Mouse (Mus musculus) heart, embryonic 11.5 days (tissue): Measurements from ENCODE around the gene Ciao2a. TPM values are rescaled to one million over a fixed set of nuclear protein-coding genes. Genes with fewer than 3 reads are reported as not detected.

Experiments used
- ATAC-seq: fragments of 200-750 bp; cut with Nextera tagmentation; replicated peaks from 2 replicates; pipeline ENCODE4 v1.8.0; 2017; ENCODE audit warnings: moderate library complexity; ENCODE audit not compliant: insufficient number of reproducible peaks, low FRiP score, low TSS enrichment
- H3K27ac ChIP-seq: fragments of 300-500 bp; sonication (generic); 2 replicates; pipeline ENCODE4 v1.5.1; 2014; ENCODE audit warnings: mild to moderate bottlenecking, low read depth, low read length
- H3K27me3 ChIP-seq: fragments of 300-500 bp; sonication (generic); 2 replicates; pipeline ENCODE4 v1.6.1; 2014; ENCODE audit warnings: mild to moderate bottlenecking, low read length, mixed read lengths; ENCODE audit not compliant: control insufficient read depth, insufficient read depth
- H3K36me3 ChIP-seq: fragments of 300-500 bp; sonication (generic); 2 replicates; pipeline ENCODE4 v1.6.1; 2014; ENCODE audit warnings: mild to moderate bottlenecking, low read length, moderate library complexity, mixed read lengths; ENCODE audit not compliant: control insufficient read depth, insufficient read depth
- H3K4me1 ChIP-seq: fragments of 300-500 bp; sonication (generic); 2 replicates; pipeline ENCODE4 v1.6.1; 2014; ENCODE audit warnings: low read length; ENCODE audit not compliant: control insufficient read depth, insufficient read depth
- H3K4me2 ChIP-seq: fragments of 300-500 bp; sonication (generic); 2 replicates; pipeline ENCODE4 v1.6.1; 2014; ENCODE audit warnings: mild to moderate bottlenecking, moderate library complexity
- H3K4me3 ChIP-seq: fragments of 300-500 bp; sonication (generic); 2 replicates; pipeline ENCODE4 v1.5.1; 2014; ENCODE audit warnings: low read depth, low read length
- H3K9ac ChIP-seq: fragments of 300-500 bp; sonication (generic); 2 replicates; pipeline ENCODE4 v1.6.1; 2014; ENCODE audit warnings: mild to moderate bottlenecking, low read depth, low read length, moderate library complexity
- H3K9me3 ChIP-seq: fragments of 300-500 bp; sonication (generic); replicated peaks from 2 replicates; pipeline ENCODE4 v1.6.1; 2016; ENCODE audit warnings: low read length; ENCODE audit not compliant: control insufficient read depth
- WGBS: fragments of 180-500 bp; shearing (Covaris S2); extraction: QIAGEN DNeasy Blood & Tissue Kit; methylation state at CpG from one replicate; pipeline ENCODE4 v1.1.7; 2014; ENCODE audit not compliant: insufficient replicate concordance; 5-methylcytosine and 5-hydroxymethylcytosine counted together
- polyA plus RNA-seq: library from polyadenylated mRNA; unstranded; fragments of >200 nt; fragmentation: Nextera tagmentation; extraction: Ambion mirVana; gene quantifications from 2 replicates; pipeline ENCODE4 v1.2.1, GENCODE M21; 2014

The Ciao2a gene
- polyA plus RNA-seq, 1 experiment from 2014 or later, result 178 TPM

GRCm38 (mm10) chr9:66090593-66091244 is 35.7 kb upstream of the Ciao2a start:
- H3K36me3 ChIP-seq, result peaks cover 37% of the 10 kb centered on the region
- peaks cover 18% of the 10 kb centered on the region for H3K4me1 ChIP-seq
- no peak overlapping the region for H3K27ac ChIP-seq
- no peak overlapping the region for H3K9ac ChIP-seq
- WGBS, result 91% methylated on average over 13 of the region's 13 CpGs
- H3K4me2 ChIP-seq, result no peak overlapping the region
- H3K4me3 ChIP-seq, result no peak overlapping the region
- H3K9me3 ChIP-seq, result no peaks in the 10 kb centered on the region
- H3K27me3 ChIP-seq, result no peaks in the 10 kb centered on the region
- ATAC-seq, result 0 out of 2 replicates have a peak, but pooled peaks have one; percentile 26

GRCm38 (mm10) chr9:66091327-66092231 is 34.8 kb upstream of the Ciao2a start:
- WGBS, result 73% methylated on average over 6 of the region's 6 CpGs
- Histone ChIP-seq H3K36me3 (peaks cover 42% of the 10 kb centered on the region), H3K27ac (no peak overlapping the region), H3K4me2 (no peak overlapping the region), H3K4me3 (no peak overlapping the region), H3K9me3 (no peaks in the 10 kb centered on the region), H3K4me1 (peaks cover 18% of the 10 kb centered on the region), H3K9ac (no peak overlapping the region), H3K27me3 (no peaks in the 10 kb centered on the region)
- no peak for ATAC-seq

- H3K36me3 ChIP-seq, result peaks cover 34% of the 10 kb centered on the region
- no peak overlapping the region for H3K4me2 ChIP-seq
- no peak for ATAC-seq
- H3K9me3 ChIP-seq, result no peaks in the 10 kb centered on the region
- H3K27me3 ChIP-seq, result no peaks in the 10 kb centered on the region
- WGBS, result 54% methylated on average over 2 of the region's 2 CpGs
- no peak overlapping the region for H3K27ac ChIP-seq
- no peak overlapping the region for H3K9ac ChIP-seq
- H3K4me1 ChIP-seq, result peaks cover 18% of the 10 kb centered on the region
- H3K4me3 ChIP-seq, result no peak overlapping the region
Measured at GRCm38 (mm10) chr9:66092664-66093063, 33.7 kb upstream of the Ciao2a start.

- Histone ChIP-seq H3K4me3 (no peak overlapping the region), H3K36me3 (peaks cover 15% of the 10 kb centered on the region), H3K9ac (no peak overlapping the region), H3K27me3 (no peaks in the 10 kb centered on the region), H3K4me2 (no peak overlapping the region), H3K27ac (no peak overlapping the region), H3K4me1 (no peaks in the 10 kb centered on the region), H3K9me3 (no peaks in the 10 kb centered on the region)
- 80% methylated on average over 8 of the region's 8 CpGs for WGBS
- no peak for ATAC-seq
Measured at GRCm38 (mm10) chr9:66101577-66101976, 24.8 kb upstream of the Ciao2a start.

- H3K36me3 ChIP-seq, result peaks cover 15% of the 10 kb centered on the region
- no peaks in the 10 kb centered on the region for H3K27me3 ChIP-seq
- no peak for ATAC-seq
- H3K4me3 ChIP-seq, result no peak overlapping the region
- no peaks in the 10 kb centered on the region for H3K4me1 ChIP-seq
- no peak overlapping the region for H3K27ac ChIP-seq
- WGBS, result 92% methylated on average over 6 of the region's 6 CpGs
- H3K9me3 ChIP-seq, result no peaks in the 10 kb centered on the region
- no peak overlapping the region for H3K4me2 ChIP-seq
- no peak overlapping the region for H3K9ac ChIP-seq
Measured at GRCm38 (mm10) chr9:66102668-66103067, 23.7 kb upstream of the Ciao2a start.

GRCm38 (mm10) chr9:66104601-66105000 is 21.8 kb upstream of the Ciao2a start:
- Histone ChIP-seq H3K4me1 (no peaks in the 10 kb centered on the region), H3K4me2 (no peak overlapping the region), H3K27me3 (no peaks in the 10 kb centered on the region), H3K4me3 (no peak overlapping the region), H3K9me3 (no peaks in the 10 kb centered on the region), H3K36me3 (peaks cover 10% of the 10 kb centered on the region), H3K9ac (no peak overlapping the region), H3K27ac (no peak overlapping the region)
- no peak for ATAC-seq
- WGBS, result 87% methylated on average over 4 of the region's 4 CpGs

GRCm38 (mm10) chr9:66105168-66105567 is 21.2 kb upstream of the Ciao2a start:
- Histone ChIP-seq H3K36me3 (peaks cover 10% of the 10 kb centered on the region), H3K4me3 (no peak overlapping the region), H3K27me3 (no peaks in the 10 kb centered on the region), H3K9me3 (no peaks in the 10 kb centered on the region), H3K4me1 (no peaks in the 10 kb centered on the region), H3K27ac (no peak overlapping the region), H3K4me2 (no peak overlapping the region), H3K9ac (no peak overlapping the region)
- ATAC-seq, result no peak
- WGBS, result 87% methylated on average over 8 of the region's 8 CpGs

- no peaks in the 10 kb centered on the region for H3K4me1 ChIP-seq
- H3K27ac ChIP-seq, result no peak overlapping the region
- H3K9ac ChIP-seq, result no peak overlapping the region
- no peak overlapping the region for H3K4me3 ChIP-seq
- no peaks in the 10 kb centered on the region for H3K9me3 ChIP-seq
- no peak for ATAC-seq
- 98% methylated on average over 1 of the region's 1 CpGs for WGBS
- H3K27me3 ChIP-seq, result no peaks in the 10 kb centered on the region
- no peak overlapping the region for H3K4me2 ChIP-seq
- H3K36me3 ChIP-seq, result peaks cover 7% of the 10 kb centered on the region
Measured at GRCm38 (mm10) chr9:66109574-66109973, 16.8 kb upstream of the Ciao2a start.
